Mouse (Mus musculus): ENCODE data around the gene Gpr68.

GRCm38 (mm10) chr12:100883168-100883567 is 24.8 kb downstream of the Gpr68 start:
- TF ChIP-seq CTCF (IDR thresholded peaks at IDR 0.05; ENCODE audit: low read depth, low read length) = no peak
- TF ChIP-seq POLR2A (IDR thresholded peaks at IDR 0.05; ENCODE audit: borderline replicate concordance, low read depth, low read length) = no peak
